Mouse (Mus musculus): ENCODE measurements around the gene Zfp804b. TPM values are rescaled to one million over a fixed set of nuclear protein-coding genes. Genes with fewer than 3 reads are reported as not detected.
"Not testable (repeated sequence)": the region's sequence is repeated elsewhere in the genome, so short reads cannot be mapped to it uniquely, and the experiment has no call there.

The Zfp804b gene
- 1 to 10 TPM; 2.0 to 2.5 TPM for total RNA-seq (2021)
- long read RNA-seq, experiment 1, partial matches to known transcripts: 0 of 1 reads
- long read RNA-seq, experiment 1, other reads (novel, unspliced or antisense): 1 of 1 reads
- long read RNA-seq, experiment 2, partial matches to known transcripts: 0 of 1 reads
- long read RNA-seq, experiment 2, other reads (novel, unspliced or antisense): 1 of 1 reads

DNA sequence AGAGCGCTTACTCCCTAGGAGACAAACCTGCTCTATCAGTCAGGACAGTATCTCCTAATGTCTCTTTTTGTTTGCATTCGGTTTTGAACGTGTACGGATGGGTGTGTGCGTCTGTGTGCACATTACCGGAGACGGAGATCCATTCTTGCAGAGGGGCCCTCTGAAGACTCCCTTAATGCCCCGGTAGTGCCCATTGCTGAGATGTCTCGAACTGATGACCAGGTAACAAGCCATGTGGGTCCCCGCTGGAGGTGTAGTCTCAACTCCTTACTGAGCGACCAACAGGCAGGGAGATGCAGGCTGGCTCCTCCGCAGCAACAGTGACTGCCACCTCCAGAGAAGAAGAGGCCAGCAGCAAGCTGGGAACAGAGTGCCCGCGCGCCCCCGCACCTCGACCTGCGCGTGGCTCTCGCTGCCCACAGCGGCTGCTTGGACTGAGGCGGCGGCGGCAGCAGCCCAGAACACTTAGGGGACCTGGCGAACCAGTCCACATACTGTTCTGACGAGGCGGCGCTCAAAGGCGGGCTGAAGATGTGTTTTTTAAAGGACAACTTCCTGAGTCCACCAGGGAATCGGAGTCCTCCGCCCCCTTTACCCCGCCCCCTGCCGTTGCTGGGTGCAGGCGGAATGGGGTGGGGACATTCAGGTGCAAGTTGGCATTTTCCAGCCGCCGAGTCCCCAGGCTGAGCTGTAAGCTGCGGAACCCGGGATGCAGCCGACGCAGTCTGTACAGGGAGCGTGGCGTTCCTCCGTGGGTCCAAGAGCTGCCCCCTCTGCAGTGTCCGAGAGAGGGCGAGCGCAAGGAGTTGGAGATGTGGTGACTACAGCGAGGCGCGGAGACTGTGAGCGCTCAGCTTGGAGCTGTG is at the start of gene Zfp804b:
TSS of gene Zfp804b (minus strand) at position 612 of the 866 bp plus-strand sequence.
- DNase-seq (ENCODE audit: low spot score in 2 of 2): peak; percentile 7 to 15
- intact Hi-C loops (cut with DNase I): no loop called here

DNA sequence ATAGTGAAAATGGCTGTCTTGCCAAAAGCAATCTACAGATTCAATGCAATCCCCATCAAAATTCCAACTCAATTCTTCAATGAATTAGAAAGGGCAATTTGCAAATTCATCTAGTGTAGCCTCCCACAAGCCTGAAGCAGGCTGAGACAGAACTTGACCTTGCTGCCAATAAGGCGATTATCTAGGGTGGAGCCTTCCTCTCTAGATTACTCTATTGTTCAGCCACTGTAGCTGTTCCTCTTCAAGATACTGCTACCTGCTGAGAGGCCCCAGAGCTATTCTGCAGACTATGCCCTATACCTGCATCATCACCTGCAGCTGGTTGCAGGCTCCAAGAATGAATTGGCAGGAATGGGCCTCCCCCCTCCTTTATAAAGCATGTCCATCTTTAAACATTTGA is 20.1 kb upstream of the Zfp804b start:
- DNase-seq (ENCODE audit: low spot score in 2 of 2); intact Hi-C loops (cut with DNase I): not testable (repeated sequence)

- no peak for DNase-seq (ENCODE audit: low spot score in 2 of 2)
- intact Hi-C loops (cut with DNase I): no loop called here
These were observed 444 bp upstream of the Zfp804b start for GRCm38 (mm10) chr5:7345011-7345389.

DNA sequence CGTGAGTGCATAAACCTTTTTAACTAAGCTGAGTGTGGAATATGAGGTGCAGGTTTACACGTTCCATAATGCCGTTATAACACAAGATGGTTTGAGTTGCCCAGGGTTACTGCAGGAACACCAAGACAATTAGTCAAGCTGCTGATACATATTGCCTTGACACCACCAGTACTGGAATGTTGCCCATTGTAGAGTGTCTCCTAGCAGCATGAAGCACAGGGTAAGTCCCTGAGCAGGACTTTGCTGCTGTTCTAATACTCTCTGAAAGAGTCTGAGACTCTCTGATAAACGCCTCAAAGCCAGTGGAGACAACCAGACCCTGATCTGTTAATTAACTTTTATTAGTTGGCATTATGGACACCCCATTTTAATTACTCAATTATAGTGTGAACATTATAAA is 19.0 kb downstream of the Zfp804b start:
- intact Hi-C loops (cut with DNase I): no loop called here
- DNase-seq (ENCODE audit: low spot score in 2 of 2): peak in 1 of 2 experiments; percentile 13

GRCm38 (mm10) chr5:7303819-7304218 is 40.7 kb downstream of the Zfp804b start, which contains the start of gene Tex47:
Gene Tex47 (plus strand): TSS chr5:7304119.
- intact Hi-C loops (cut with DNase I): no loop called here

DNA sequence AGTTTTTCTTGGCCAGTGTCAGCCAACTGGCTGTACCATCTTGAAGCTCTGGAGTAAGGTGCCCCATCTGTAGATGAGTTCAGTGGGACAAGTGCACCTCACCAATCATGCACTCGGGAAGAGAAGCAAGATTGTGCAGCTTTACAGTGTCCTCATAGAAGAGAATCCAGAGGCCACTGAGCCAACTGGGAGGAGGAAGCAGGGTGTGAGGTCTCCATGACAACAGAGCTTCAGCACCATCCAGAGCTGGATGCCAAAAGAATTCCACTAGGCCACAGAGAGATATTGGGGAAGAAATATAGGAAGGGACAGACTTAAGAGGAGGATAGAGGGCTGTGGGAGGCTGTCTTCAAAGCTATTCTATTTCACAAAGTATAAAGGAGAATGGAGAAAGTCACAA is 41.6 kb downstream of the Zfp804b start:
- intact Hi-C loops (cut with DNase I): no loop called here
- no peak for DNase-seq (ENCODE audit: low spot score in 2 of 2)

More at GRCm38 (mm10) chr5:7303819-7304218, 40.7 kb downstream of the Zfp804b start, which contains the start of gene Tex47:
- no peak for DNase-seq (ENCODE audit: low spot score in 2 of 2)

- intact Hi-C loops (cut with DNase I): no loop called here
These were observed 60.2 kb downstream of the Zfp804b start for GRCm38 (mm10) chr5:7284336-7284735.

DNA sequence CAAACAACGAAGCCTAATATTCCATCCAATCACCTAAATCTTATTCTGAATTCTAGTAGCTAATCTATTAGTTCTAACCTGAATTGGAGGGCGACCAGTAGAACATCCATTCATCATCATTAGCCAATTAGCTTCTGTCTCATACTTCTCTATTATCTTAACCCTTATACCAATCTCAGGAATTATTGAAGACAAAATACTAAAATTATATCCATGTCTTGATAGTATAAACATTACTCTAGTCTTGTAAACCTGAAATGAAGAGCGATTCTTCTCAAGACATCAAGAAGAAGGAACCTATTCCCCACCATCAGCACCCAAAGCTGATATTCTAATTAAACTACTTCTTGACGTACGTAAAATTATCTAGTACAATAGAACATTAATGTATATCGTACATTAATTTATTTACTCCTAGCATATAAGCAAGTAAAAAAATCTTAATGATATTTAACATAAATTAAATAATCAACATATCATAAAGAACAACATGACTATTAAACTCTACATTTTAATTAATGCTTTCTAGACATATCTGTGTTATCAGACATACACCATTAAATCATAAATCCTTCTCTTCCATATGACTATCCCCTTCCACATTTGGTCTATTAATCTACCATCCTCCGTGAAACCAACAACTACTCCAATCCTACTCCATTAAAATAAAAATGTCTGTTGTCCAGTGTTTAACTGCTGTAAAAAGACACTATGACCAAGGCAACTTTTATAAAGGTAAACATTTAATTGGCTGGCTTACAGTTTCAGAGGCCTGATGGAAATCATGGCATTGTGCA is 67.7 kb downstream of the Zfp804b start:
- DNase-seq (ENCODE audit: low spot score in 2 of 2): no peak
- intact Hi-C loops (cut with DNase I): no loop called here

More at GRCm38 (mm10) chr5:7284336-7284735, 60.2 kb downstream of the Zfp804b start:
- no peak for DNase-seq (ENCODE audit: low spot score in 2 of 2)

DNA sequence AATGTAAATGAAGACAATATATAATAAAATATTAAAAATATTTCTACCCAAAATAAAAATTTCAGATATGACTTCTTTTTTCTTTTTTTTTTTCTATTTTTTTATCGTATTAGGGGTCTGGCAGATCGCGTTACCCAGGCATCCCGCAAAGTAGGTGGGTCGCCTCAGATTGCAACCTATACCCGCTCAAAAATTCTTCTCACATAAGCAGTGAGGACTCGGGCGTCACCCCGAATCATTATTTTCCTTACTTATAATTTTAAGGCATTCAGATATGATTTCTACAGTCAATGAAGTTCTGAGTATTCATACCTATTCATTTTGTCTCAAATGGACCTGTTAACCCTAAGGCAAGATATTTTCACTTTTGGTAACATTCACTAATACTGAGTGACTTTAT is 167.0 kb downstream of the Zfp804b start:
- intact Hi-C loops (cut with DNase I): no loop called here
- no peak for DNase-seq (ENCODE audit: low spot score in 2 of 2)

- DNase-seq (ENCODE audit: low spot score in 2 of 2): peak; percentile 19 to 48
- intact Hi-C loops (cut with DNase I): no loop called here
These were observed 204.9 kb downstream of the Zfp804b start for GRCm38 (mm10) chr5:7139658-7140057.

- intact Hi-C loops (cut with DNase I): no loop called here
- DNase-seq (ENCODE audit: low spot score in 2 of 2): peak; percentile 2 to 3
These were observed 242.2 kb downstream of the Zfp804b start for GRCm38 (mm10) chr5:7102387-7102786.

- DNase-seq (ENCODE audit: low spot score in 2 of 2): no peak
These were observed 270.5 kb downstream of the Zfp804b start for GRCm38 (mm10) chr5:7073936-7074631.

GRCm38 (mm10) chr5:7007468-7007867 is 337.1 kb downstream of the Zfp804b start:
- no peak for DNase-seq (ENCODE audit: low spot score in 2 of 2)
- intact Hi-C loops (cut with DNase I): no loop called here

More at GRCm38 (mm10) chr5:7073936-7074631, 270.5 kb downstream of the Zfp804b start:
- intact Hi-C loops (cut with DNase I): no loop called here

- intact Hi-C loops (cut with DNase I): no loop called here
- peak in 1 of 2 experiments; percentile 8 for DNase-seq (ENCODE audit: low spot score in 2 of 2)
These were observed 360.6 kb downstream of the Zfp804b start for GRCm38 (mm10) chr5:6983993-6984392.

GRCm38 (mm10) chr5:6934837-6935236 is 409.7 kb downstream of the Zfp804b start:
- DNase-seq (ENCODE audit: low spot score in 2 of 2): no peak
- intact Hi-C loops (cut with DNase I): no loop called here

- intact Hi-C loops (cut with DNase I): no loop called here
- DNase-seq (ENCODE audit: low spot score in 2 of 2): no peak
These were observed 433.3 kb downstream of the Zfp804b start for GRCm38 (mm10) chr5:6911290-6911689.

DNA sequence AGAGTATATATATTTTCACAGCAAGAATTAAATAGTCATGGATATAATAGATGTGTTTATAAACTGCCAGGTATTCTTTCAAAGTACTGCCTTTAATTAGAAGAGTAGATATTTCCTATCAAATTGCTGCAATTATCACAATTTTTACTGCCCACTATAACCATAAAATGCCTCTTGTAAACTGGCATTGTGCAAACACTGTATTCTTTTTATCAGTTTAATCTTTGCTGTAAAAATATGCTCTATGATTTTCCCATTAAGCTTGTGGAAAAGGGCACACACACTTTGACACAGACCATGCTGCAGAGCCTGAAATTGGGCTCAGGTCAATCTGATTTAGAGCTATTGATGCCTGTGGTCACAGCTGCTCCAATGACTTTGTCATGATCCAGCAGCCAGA is 463.2 kb downstream of the Zfp804b start:
- no peak for DNase-seq (ENCODE audit: low spot score in 2 of 2)
- intact Hi-C loops (cut with DNase I): no loop called here

GRCm38 (mm10) chr5:6871566-6871965 is 473.0 kb downstream of the Zfp804b start:
- DNase-seq (ENCODE audit: low spot score in 2 of 2): no peak
- intact Hi-C loops (cut with DNase I): no loop called here

DNA sequence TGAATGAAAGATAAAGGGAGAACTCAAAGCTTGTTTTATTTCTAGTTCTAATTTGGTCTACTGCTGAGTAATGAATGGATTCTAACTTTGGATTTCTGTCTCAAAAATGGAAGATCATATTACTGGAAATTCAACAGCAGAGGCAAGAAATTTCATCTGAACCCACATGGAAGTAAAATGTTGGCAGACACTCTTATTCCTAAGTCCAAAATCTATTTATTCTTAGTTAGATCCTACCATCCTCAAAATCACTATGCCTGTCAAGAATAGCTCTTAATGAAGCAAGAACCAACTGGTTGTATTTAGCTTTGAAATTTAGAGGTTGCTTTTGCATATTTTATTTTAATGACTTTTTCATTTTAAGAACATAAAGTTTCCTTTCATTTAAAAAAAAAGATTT is 473.6 kb downstream of the Zfp804b start:
- no peak for DNase-seq (ENCODE audit: low spot score in 2 of 2)
- intact Hi-C loops (cut with DNase I): no loop called here

Measured in left cerebral cortex, postnatal 14 days (tissue).